Mouse (Mus musculus) c-Kit-negative CD71-positive TER-119-positive erythroid progenitor cells, embryonic 14.5 days (primary cell): ENCODE data around the gene Mettl7a1.
"Not testable (repeated sequence)": the region's sequence is repeated elsewhere in the genome, so short reads cannot be mapped to it uniquely, and the experiment has no call there.

Experiments used
- DNase-seq: peaks from one replicate; pipeline ENCODE4 v3.0.0-alpha.2; 2013; ENCODE audit warnings: low read depth, low spot score

The Mettl7a1 gene

GRCm38 (mm10) chr15:100300499-100300898, 3.4 kb upstream of the Mettl7a1 start:
- DNase-seq, result peak; percentile 28

DNA sequence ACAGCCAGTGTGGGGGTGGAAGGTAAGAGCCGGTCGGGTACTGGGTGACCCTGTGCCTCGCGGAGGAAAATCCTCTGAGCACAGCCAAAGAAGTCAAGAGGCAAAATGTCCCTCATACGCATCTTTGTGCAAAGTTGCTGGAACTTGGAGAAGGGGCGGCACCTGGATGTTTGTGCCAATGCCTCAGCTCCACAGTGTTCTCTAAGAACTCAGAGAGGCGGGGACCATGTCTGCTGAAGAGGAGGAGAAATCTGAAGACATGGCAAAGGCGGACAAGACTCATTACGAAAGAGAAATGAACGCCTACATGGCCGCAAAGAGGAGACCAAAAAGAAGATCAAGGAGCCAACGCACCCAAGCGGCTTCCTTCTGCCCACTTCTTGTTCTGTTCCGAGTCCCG, 2.4 kb upstream of the Mettl7a1 start:
- no peak for DNase-seq

DNA sequence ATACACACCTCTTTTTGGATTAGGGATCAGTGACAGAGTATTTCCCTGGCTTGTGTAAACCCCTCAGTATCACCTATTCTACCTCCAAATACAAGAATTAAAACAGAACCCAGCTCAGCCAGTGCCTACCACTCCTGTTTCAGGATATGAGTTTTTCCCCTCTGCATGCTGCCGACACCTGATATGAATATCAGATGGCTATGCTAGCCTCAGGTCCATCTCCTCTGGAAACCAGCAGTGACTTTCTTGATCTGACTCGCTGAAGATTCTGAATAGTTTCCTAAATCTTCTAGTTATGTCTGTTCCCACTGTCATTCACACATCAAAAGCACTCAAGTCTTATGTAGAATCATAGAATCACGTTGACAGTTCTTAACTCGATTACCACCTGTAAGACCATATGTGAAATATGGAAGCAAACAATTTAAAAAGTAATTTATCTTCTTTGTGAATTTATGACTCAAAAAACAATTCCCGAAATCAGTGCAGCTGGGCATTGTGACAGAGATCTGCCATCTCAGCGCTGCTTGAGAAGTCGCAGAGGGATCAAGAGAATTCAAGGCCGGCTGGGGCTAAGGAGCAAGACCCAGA, 417 bp upstream of the Mettl7a1 start:
- DNase-seq, result no peak

DNA sequence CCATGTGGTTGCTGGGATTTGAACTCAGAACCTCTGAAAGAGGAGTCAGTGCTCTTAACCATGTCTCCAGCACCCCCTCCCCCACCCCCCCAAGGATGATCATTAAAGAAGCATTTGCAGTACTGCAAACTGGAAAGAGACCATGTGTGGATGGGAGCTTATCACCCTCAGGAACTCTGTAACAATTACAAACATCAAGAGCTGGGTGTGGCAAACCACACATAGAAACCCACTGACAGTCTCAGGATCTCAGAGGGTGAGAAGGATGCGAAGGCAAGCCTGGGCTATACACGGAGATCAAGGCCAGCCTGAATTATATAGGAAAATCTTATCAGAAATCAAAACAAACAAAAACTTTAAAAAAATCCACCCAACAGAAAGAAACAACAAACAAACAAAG, 2.3 kb downstream of the Mettl7a1 start:
- no peak for DNase-seq

- peak; percentile 63 for DNase-seq
These were observed 3.6 kb downstream of the Mettl7a1 start for GRCm38 (mm10) chr15:100307438-100308096.

- no peak for DNase-seq
These were observed 8.4 kb downstream of the Mettl7a1 start for GRCm38 (mm10) chr15:100312346-100312745.

GRCm38 (mm10) chr15:100314448-100315145, 10.7 kb downstream of the Mettl7a1 start:
- no peak for DNase-seq

- DNase-seq, result not testable (repeated sequence)
These were observed 14.2 kb downstream of the Mettl7a1 start for GRCm38 (mm10) chr15:100318014-100318671.

GRCm38 (mm10) chr15:100319884-100320283, 15.9 kb downstream of the Mettl7a1 start:
- DNase-seq, result no peak

DNA sequence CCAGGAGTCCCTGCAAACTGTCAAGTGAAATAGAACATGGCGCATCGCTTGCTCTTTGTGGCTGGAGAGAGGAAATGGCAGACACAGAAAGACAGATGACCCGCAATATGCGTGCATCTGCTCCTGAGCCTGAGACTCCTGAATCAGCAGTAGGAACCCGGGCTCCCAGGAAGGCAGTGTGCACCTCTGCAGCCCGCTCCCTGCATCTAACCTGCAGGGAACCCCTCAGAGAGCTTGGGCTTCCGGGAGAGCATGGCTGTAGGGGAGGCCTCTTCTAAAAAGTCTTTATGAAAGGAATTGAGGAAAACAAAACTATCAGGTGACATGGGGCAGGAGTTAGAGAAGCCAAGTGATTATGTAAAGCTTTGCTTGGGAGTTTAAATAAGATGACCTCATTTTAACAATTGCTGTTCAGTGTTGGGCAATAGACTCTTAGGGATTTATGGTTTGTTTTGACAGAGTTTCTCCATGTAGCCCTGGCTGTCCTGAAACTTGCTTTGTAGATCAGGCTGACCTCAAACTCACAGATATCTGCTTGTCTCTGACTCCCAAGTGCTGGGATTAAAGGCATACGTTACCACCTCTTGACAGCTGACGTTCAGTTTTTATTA, 16.5 kb downstream of the Mettl7a1 start:
- no peak for DNase-seq

- no peak for DNase-seq
These were observed 17.2 kb downstream of the Mettl7a1 start for GRCm38 (mm10) chr15:100321134-100321533.

DNA sequence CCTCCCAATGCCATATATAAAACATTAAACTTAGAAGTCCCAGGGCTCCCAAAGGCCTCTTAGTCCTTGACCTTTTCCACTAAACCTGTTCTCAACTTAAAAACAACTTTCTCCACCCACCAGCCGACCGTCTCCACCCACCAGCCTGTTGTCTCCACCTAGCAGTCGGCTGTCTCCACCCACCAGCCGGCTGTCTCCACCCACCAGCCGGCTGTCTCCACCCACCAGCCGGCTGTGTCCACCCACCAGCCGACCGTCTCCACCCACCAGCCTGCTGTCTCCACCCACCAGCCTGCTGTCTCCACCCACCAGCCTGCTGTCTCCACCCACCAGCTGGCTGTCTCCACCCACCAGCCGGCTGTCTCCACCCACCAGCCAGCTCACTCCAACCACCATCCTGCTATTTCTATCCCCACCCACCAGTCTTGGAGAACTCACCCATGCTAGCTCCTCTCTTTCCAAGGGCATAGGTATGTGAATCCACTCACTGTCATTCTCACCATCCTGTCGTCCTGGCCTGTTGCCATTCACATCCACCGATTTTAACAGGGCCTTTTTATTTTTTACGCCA, 20.2 kb downstream of the Mettl7a1 start:
- DNase-seq, result peak; percentile 42

- no peak for DNase-seq
These were observed 21.3 kb downstream of the Mettl7a1 start for GRCm38 (mm10) chr15:100325235-100325634.

DNA sequence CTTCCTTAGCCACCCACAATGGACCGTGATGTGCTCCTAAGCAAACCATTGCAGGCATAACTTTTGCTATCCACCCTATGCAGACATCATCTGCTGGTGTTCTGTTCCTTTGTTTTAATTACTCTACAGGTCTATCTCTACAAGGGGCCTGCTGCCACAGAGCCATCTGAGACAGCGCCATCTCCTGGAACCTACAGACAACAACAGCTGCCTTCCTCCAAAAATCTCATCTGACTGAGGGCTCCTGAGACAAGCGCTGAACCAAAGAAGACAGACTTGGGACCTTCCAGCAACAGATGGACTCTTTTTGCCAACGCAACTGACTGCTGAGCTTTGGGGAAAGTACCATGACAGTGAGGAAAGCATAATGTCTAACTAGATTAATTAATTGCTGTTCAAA, 24.1 kb downstream of the Mettl7a1 start:
- not testable (repeated sequence) for DNase-seq

GRCm38 (mm10) chr15:100329336-100329735, 25.4 kb downstream of the Mettl7a1 start:
- DNase-seq, result not testable (repeated sequence)

GRCm38 (mm10) chr15:100330739-100331138, 26.8 kb downstream of the Mettl7a1 start:
- DNase-seq, result no peak

DNA sequence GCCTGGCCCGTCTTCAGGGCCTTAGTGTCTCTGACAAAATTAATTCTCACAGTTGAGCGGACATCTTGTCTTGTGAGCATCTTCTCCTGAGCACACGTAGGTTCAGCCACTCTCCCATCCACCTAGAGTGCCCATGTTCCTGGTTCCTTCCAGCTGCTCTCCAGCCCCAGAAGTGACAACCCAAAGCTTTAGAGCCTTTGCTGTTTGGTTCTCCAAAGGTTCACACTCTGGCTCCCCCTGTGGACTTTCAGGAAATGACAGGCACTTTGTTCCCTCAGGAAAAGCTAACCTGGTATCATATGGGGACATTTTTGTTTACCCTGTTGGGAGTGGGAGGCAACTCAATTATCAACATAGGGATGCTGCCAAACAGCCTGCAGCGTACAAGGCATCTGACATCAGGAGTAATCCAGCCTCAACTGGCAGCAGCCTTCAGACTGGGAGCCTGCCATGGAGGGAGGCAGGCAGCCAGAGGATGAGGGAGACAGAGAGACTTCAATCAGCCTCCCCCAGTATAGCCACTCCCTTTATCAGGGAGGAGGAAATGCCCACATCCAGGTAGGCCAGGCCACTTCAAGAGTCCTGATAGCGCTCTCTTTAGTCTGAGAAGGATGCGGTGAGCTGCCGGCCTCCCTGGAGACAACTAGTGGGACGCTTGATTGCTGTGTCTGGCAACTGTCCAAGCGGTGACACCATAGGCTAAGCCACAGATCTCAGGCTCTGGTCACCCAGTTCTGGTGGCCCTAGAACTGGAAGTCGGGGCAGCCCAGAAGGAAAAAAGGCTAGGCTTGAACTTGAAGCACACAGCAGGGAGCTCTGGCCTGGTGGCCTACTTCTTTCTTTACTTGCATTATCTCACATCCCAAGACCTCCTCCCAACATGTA, 28.4 kb downstream of the Mettl7a1 start:
- not testable (repeated sequence) for DNase-seq

DNA sequence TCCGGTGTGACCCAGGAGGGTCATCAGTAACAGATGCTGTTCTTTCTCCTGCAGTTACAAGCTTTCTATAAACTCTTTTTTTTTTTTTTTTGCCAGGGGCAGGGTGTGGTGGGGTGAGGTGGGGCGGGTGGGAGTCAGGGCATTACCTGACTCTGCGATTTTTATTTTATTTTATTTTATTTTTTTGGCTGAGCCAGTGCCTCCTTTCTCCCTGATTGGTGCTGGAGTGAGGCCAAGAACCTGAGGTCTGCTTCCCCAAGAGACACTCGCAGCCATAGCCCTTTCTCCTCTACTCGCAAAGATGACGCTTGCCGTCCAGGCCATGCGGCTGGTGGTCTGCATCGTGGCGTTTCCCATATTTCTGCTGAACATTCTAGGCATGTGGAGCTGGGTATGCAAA, 30.7 kb downstream of the Mettl7a1 start, which contains the start of gene Mettl7a3:
Mettl7a3 (plus strand) TSS at position 301 of the 400 bp plus-strand sequence.
- DNase-seq, result no peak

DNA sequence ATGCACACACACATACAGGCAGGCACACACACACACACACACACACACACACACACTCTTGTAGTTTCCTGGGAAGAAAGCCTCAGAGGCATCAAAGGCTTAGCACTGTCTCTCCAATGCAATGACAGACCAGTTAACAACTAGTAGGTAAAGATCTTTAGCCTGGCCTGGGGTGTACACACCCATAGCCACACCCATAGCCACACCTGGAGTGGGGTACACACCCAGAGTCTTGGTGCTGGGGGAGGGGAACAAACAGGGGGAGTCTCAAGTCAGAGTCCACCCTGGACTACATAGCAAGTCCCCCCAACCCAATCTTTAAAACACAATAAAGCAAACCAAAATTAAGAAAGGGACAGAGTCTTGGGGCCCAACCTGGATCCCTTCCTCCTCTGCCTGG, 33.4 kb downstream of the Mettl7a1 start:
- DNase-seq, result not testable (repeated sequence)

GRCm38 (mm10) chr15:100337847-100338246, 33.9 kb downstream of the Mettl7a1 start:
- not testable (repeated sequence) for DNase-seq
